In genomic region chr15:80235535-80235934, GRCm38 (mm10) we compare ENCODE assay signal across 8 mouse cellular contexts. TPM values are rescaled to one million over a fixed set of nuclear protein-coding genes. Genes with fewer than 3 reads are reported as not detected.
DNase-seq lines count a peak whose midpoint lies in the region; ATAC-seq lines count a peak whose summit lies in the region.

TSS of gene AC140267.1 (plus strand) at chr15:80235835.

- no peaks in the 10 kb centered on the region for H3K4me1 ChIP-seq in embryonic facial prominence, embryonic 11.5 days (ENCODE audit: control insufficient read depth, insufficient read depth, low read length)
- peaks cover 10% of the 10 kb centered on the region for H3K4me1 ChIP-seq in hindbrain, embryonic 12.5 days
- H3K4me1 ChIP-seq in midbrain, embryonic 12.5 days: peaks cover 18% of the 10 kb centered on the region

- peak within 1 kb of the TSS; percentile 73 for H3K4me2 ChIP-seq in embryonic facial prominence, embryonic 11.5 days (ENCODE audit: low read depth, low read length)
- H3K4me2 ChIP-seq in hindbrain, embryonic 12.5 days (replicated peaks): peak within 1 kb of the TSS; percentile 92
- H3K4me2 ChIP-seq in midbrain, embryonic 12.5 days (replicated peaks): peak within 1 kb of the TSS; percentile 69

- WGBS in embryonic facial prominence, embryonic 11.5 days: 96% methylated on average over 9 of the region's 9 CpGs
- WGBS in hindbrain, embryonic 12.5 days: 92% methylated on average over 9 of the region's 9 CpGs
- WGBS in midbrain, embryonic 12.5 days: 94% methylated on average over 9 of the region's 9 CpGs

- no peaks in the 10 kb centered on the region for H3K27me3 ChIP-seq in embryonic facial prominence, embryonic 11.5 days (ENCODE audit: control insufficient read depth, insufficient read depth, low read length)
- H3K27me3 ChIP-seq in hindbrain, embryonic 12.5 days: no peaks in the 10 kb centered on the region
- H3K27me3 ChIP-seq in midbrain, embryonic 12.5 days: no peaks in the 10 kb centered on the region

- no peaks in the 10 kb centered on the region; the same call in 1 of the 2 replicates for H3K36me3 ChIP-seq in embryonic facial prominence, embryonic 11.5 days (replicated peaks; ENCODE audit: control insufficient read depth, insufficient read depth, low read depth, low read length)
- H3K36me3 ChIP-seq in hindbrain, embryonic 12.5 days: peaks cover 40% of the 10 kb centered on the region
- H3K36me3 ChIP-seq in midbrain, embryonic 12.5 days: peaks cover 42% of the 10 kb centered on the region

- H3K4me3 ChIP-seq in embryonic facial prominence, embryonic 11.5 days (ENCODE audit: low read depth, low read length): peak within 1 kb of the TSS; percentile 60
- H3K4me3 ChIP-seq in hindbrain, embryonic 12.5 days: peak within 1 kb of the TSS; percentile 89
- peak within 1 kb of the TSS; percentile 79 for H3K4me3 ChIP-seq in midbrain, embryonic 12.5 days

- no peak for ATAC-seq in embryonic facial prominence, embryonic 11.5 days (replicated peaks; ENCODE audit: insufficient number of reproducible peaks, low FRiP score, low TSS enrichment, low read depth)
- ATAC-seq in hindbrain, embryonic 12.5 days (ENCODE audit: low FRiP score): no peak
- no peak for ATAC-seq in midbrain, embryonic 12.5 days (ENCODE audit: low FRiP score, low read depth)
- ATAC-seq in CD4-positive, CD25-positive, alpha-beta regulatory T cell, adult 4 months: no peak

- no peaks in the 10 kb centered on the region for H3K9me3 ChIP-seq in embryonic facial prominence, embryonic 11.5 days (replicated peaks; ENCODE audit: control insufficient read depth, low read length)
- no peaks in the 10 kb centered on the region for H3K9me3 ChIP-seq in hindbrain, embryonic 12.5 days (replicated peaks)
- no peaks in the 10 kb centered on the region for H3K9me3 ChIP-seq in midbrain, embryonic 12.5 days

- peak within 1 kb of the TSS; percentile 85 for H3K9ac ChIP-seq in embryonic facial prominence, embryonic 11.5 days (replicated peaks; ENCODE audit: low read length)
- H3K9ac ChIP-seq in hindbrain, embryonic 12.5 days: peak within 1 kb of the TSS; percentile 88
- H3K9ac ChIP-seq in midbrain, embryonic 12.5 days (replicated peaks): peak within 1 kb of the TSS; percentile 81

- DNase-seq in layer of hippocampus, adult 18-20 months (ENCODE audit: low spot score in 2 of 2): no peak
- no peak for DNase-seq in layer of hippocampus, adult 11-12 months (ENCODE audit: low spot score)
- DNase-seq in embryonic facial prominence, embryonic 11.5 days (ENCODE audit: low spot score): no peak
- DNase-seq in right cerebral cortex, postnatal 4 days: no peak
- no peak for DNase-seq in MN1 (ENCODE audit: low spot score)

- no peak within 1 kb of the TSS for H3K27ac ChIP-seq in embryonic facial prominence, embryonic 11.5 days (replicated peaks; ENCODE audit: low read depth, low read length)
- H3K27ac ChIP-seq in hindbrain, embryonic 12.5 days: 0 out of 2 replicates have a peak within 1 kb of the TSS, but pooled peaks have one; percentile 76
- no peak within 1 kb of the TSS for H3K27ac ChIP-seq in midbrain, embryonic 12.5 days (replicated peaks)

RNA-seq across cellular contexts. Expression of gene AC140267.1, which starts in this region (rescaled TPM):
- 10 to 100 TPM; 15.2 to 19.6 TPM for total RNA-seq in layer of hippocampus, adult 18-20 months (2021)
- not detected in 2 replicates for polyA plus RNA-seq in embryonic facial prominence, embryonic 11.5 days (2014; fragmentation: Nextera tagmentation; extraction: Ambion mirVana)
- not detected in 2 replicates for polyA plus RNA-seq in hindbrain, embryonic 12.5 days (2016; fragmentation: Nextera tagmentation; extraction: Ambion mirVana)
- 4.1 TPM in 1 of 2 replicates, not detected in the other for polyA plus RNA-seq in midbrain, embryonic 12.5 days (2016; fragmentation: Nextera tagmentation; extraction: Ambion mirVana)
- polyA plus RNA-seq in CD4-positive, CD25-positive, alpha-beta regulatory T cell, adult 4 months (2017; shearing (Covaris generic)): 10 to 100 TPM in 1 of 2 experiments, not detected in 1; 14.2 TPM
